Mouse (Mus musculus): ENCODE measurements around the gene Smim8. TPM values are rescaled to one million over a fixed set of nuclear protein-coding genes. Genes with fewer than 3 reads are reported as not detected.

Smim8 gene
- 46.0 and 51.8 TPM in 2 replicates for polyA plus RNA-seq (2014; fragmentation: Nextera tagmentation; extraction: Ambion mirVana)

GRCm38 (mm10) chr4:34777677-34778527, at the start of gene Smim8:
TSS of gene Smim8 (minus strand) at chr4:34778423.
- H3K27ac ChIP-seq (ENCODE audit: low read depth, low read length): peak within 1 kb of the TSS; percentile 72; the same call in 1 of the 2 replicates
- peak; percentile 100 for DNase-seq (ENCODE audit: low spot score, missing footprints)
- 6% methylated on average over 40 of the region's 40 CpGs for WGBS
- ATAC-seq (ENCODE audit: low FRiP score): peak; percentile 97
- H3K9me3 ChIP-seq (ENCODE audit: control insufficient read depth, low read length): no peaks in the 10 kb centered on the region
- H3K9ac ChIP-seq (ENCODE audit: low read length): peak within 1 kb of the TSS; percentile 75
- no peaks in the 10 kb centered on the region for H3K36me3 ChIP-seq (ENCODE audit: control insufficient read depth, insufficient read depth, low read length)
- H3K27me3 ChIP-seq (ENCODE audit: control insufficient read depth, insufficient read depth, low read length): no peaks in the 10 kb centered on the region
- peak within 1 kb of the TSS; percentile 66 for H3K4me3 ChIP-seq (ENCODE audit: low read depth, low read length)
- 0 out of 2 replicates have a peak, but pooled peaks cover 2% of the 10 kb centered on the region for H3K4me1 ChIP-seq (ENCODE audit: control insufficient read depth, insufficient read depth, low read length)
- peak within 1 kb of the TSS; percentile 59 for H3K4me2 ChIP-seq

- no peak overlapping the region for H3K4me3 ChIP-seq (ENCODE audit: low read depth, low read length)
- ATAC-seq (ENCODE audit: low FRiP score): no peak
- H3K27ac ChIP-seq (ENCODE audit: low read depth, low read length): no peak overlapping the region
- H3K4me1 ChIP-seq (ENCODE audit: control insufficient read depth, insufficient read depth, low read length): no peaks in the 10 kb centered on the region
- DNase-seq (ENCODE audit: low spot score, missing footprints): no peak
- H3K4me2 ChIP-seq: no peak overlapping the region
- no peaks in the 10 kb centered on the region for H3K9me3 ChIP-seq (ENCODE audit: control insufficient read depth, low read length)
- H3K9ac ChIP-seq (ENCODE audit: low read length): no peak overlapping the region
- peaks cover 2% of the 10 kb centered on the region; the same call in 1 of the 2 replicates for H3K36me3 ChIP-seq (ENCODE audit: control insufficient read depth, insufficient read depth, low read length)
- no peaks in the 10 kb centered on the region for H3K27me3 ChIP-seq (ENCODE audit: control insufficient read depth, insufficient read depth, low read length)
- WGBS: 92% methylated on average over 1 of the region's 1 CpGs
Measured at GRCm38 (mm10) chr4:34823901-34824300, 45.7 kb upstream of the Smim8 start.

DNA sequence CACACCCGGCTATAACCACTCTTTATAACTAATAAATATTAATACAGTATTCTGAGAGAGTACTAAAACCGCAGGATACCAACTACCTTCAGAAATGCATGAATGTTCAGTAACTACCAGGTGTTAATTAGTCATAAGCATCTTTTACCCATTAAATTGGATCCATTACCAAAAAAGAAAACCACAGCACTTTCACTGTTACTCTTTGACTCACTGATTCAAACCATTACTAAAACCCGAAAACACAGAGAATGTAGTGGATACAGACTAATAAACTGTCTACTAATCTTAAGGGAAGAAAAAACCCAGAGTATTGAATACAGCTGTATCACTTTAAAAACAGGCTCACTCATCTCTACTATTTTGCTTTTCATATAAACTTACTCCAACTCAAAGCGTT, 41.7 kb upstream of the Smim8 start:
- Histone ChIP-seq H3K9me3 (ENCODE audit: control insufficient read depth, low read length) (no peaks in the 10 kb centered on the region), H3K9ac (ENCODE audit: low read length) (no peak overlapping the region), H3K36me3 (ENCODE audit: control insufficient read depth, insufficient read depth, low read length) (peaks cover 8% of the 10 kb centered on the region; the same call in 1 of the 2 replicates), H3K27me3 (ENCODE audit: control insufficient read depth, insufficient read depth, low read length) (no peaks in the 10 kb centered on the region), H3K27ac (ENCODE audit: low read depth, low read length) (no peak overlapping the region), H3K4me3 (ENCODE audit: low read depth, low read length) (no peak overlapping the region), H3K4me2 (no peak overlapping the region), H3K4me1 (ENCODE audit: control insufficient read depth, insufficient read depth, low read length) (no peaks in the 10 kb centered on the region)
- WGBS: 95% methylated on average over 4 of the region's 4 CpGs
- no peak for DNase-seq (ENCODE audit: low spot score, missing footprints)
- no peak for ATAC-seq (ENCODE audit: low FRiP score)

GRCm38 (mm10) chr4:34801166-34802034, 23.2 kb upstream of the Smim8 start:
- Histone ChIP-seq H3K4me1 (ENCODE audit: control insufficient read depth, insufficient read depth, low read length) (no peaks in the 10 kb centered on the region), H3K27me3 (ENCODE audit: control insufficient read depth, insufficient read depth, low read length) (no peaks in the 10 kb centered on the region), H3K9me3 (ENCODE audit: control insufficient read depth, low read length) (no peaks in the 10 kb centered on the region), H3K4me2 (no peak overlapping the region), H3K27ac (ENCODE audit: low read depth, low read length) (no peak overlapping the region), H3K9ac (ENCODE audit: low read length) (no peak overlapping the region), H3K4me3 (ENCODE audit: low read depth, low read length) (no peak overlapping the region), H3K36me3 (ENCODE audit: control insufficient read depth, insufficient read depth, low read length) (peaks cover 7% of the 10 kb centered on the region; the same call in 1 of the 2 replicates)
- no peak for DNase-seq (ENCODE audit: low spot score, missing footprints)
- WGBS: 91% methylated on average over 12 of the region's 14 CpGs
- ATAC-seq (ENCODE audit: low FRiP score): no peak

- Histone ChIP-seq H3K36me3 (ENCODE audit: control insufficient read depth, insufficient read depth, low read length) (no peaks in the 10 kb centered on the region), H3K27me3 (ENCODE audit: control insufficient read depth, insufficient read depth, low read length) (no peaks in the 10 kb centered on the region), H3K9ac (ENCODE audit: low read length) (no peak overlapping the region), H3K9me3 (ENCODE audit: control insufficient read depth, low read length) (no peaks in the 10 kb centered on the region), H3K4me3 (ENCODE audit: low read depth, low read length) (no peak overlapping the region), H3K27ac (ENCODE audit: low read depth, low read length) (no peak overlapping the region), H3K4me1 (ENCODE audit: control insufficient read depth, insufficient read depth, low read length) (no peaks in the 10 kb centered on the region), H3K4me2 (no peak overlapping the region)
- 90% methylated on average over 2 of the region's 2 CpGs for WGBS
- ATAC-seq (ENCODE audit: low FRiP score) (no peak), DNase-seq (ENCODE audit: low spot score, missing footprints) (no peak)
Measured at GRCm38 (mm10) chr4:34798005-34798404, 19.8 kb upstream of the Smim8 start.

GRCm38 (mm10) chr4:34797294-34797983, 19.2 kb upstream of the Smim8 start:
- Histone ChIP-seq H3K9ac (ENCODE audit: low read length) (no peak overlapping the region), H3K4me3 (ENCODE audit: low read depth, low read length) (no peak overlapping the region), H3K27ac (ENCODE audit: low read depth, low read length) (no peak overlapping the region), H3K4me2 (no peak overlapping the region), H3K4me1 (ENCODE audit: control insufficient read depth, insufficient read depth, low read length) (no peaks in the 10 kb centered on the region), H3K9me3 (ENCODE audit: control insufficient read depth, low read length) (no peaks in the 10 kb centered on the region), H3K27me3 (ENCODE audit: control insufficient read depth, insufficient read depth, low read length) (no peaks in the 10 kb centered on the region), H3K36me3 (ENCODE audit: control insufficient read depth, insufficient read depth, low read length) (no peaks in the 10 kb centered on the region)
- DNase-seq (ENCODE audit: low spot score, missing footprints): no peak
- ATAC-seq (ENCODE audit: low FRiP score): no peak
- 87% methylated on average over 8 of the region's 8 CpGs for WGBS

DNA sequence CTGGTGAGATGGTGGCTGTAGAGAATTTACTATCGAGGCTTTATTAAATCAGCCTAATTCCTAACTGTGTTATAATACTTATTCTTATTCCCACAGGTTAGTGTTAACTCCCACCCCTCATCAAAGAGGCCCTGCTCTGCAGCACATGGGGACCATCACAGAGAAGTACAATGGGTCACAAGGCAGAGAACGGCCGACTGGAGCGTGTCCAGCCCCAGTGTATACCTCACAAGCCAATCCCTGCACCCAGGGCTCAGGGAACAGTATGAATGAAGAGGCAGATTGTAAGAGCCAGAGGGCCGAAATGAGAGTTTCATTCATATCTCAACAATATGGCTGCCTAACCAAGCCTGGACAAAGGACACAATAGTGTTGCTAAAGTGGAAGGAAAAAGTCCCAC, 18.1 kb upstream of the Smim8 start:
- 87% methylated on average over 5 of the region's 5 CpGs for WGBS

DNA sequence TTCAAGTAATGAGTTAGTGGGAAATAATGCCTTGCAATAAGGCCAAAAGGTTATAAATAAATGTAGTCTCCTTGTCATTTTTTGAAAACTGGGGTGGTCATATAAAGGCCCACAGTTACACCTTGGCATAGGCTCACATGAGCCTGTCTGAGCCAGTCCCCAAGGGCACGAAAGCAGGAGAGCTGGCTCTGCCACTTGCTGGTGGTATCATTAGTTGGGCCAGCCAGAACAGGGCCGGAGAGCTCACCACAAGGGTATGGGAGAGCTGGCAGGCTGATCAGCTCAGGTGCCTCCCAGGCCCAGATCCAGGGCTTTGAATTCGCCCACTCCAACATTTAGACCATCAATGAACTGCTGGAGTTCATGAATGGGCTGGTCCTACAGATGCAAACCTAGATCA, 8.3 kb upstream of the Smim8 start:
- DNase-seq (ENCODE audit: low spot score, missing footprints) (no peak), ATAC-seq (ENCODE audit: low FRiP score) (no peak)
- Histone ChIP-seq H3K9me3 (ENCODE audit: control insufficient read depth, low read length) (no peaks in the 10 kb centered on the region), H3K4me2 (no peak overlapping the region), H3K27me3 (ENCODE audit: control insufficient read depth, insufficient read depth, low read length) (no peaks in the 10 kb centered on the region), H3K36me3 (ENCODE audit: control insufficient read depth, insufficient read depth, low read length) (no peaks in the 10 kb centered on the region), H3K9ac (ENCODE audit: low read length) (no peak overlapping the region), H3K27ac (ENCODE audit: low read depth, low read length) (no peak overlapping the region), H3K4me3 (ENCODE audit: low read depth, low read length) (no peak overlapping the region), H3K4me1 (ENCODE audit: control insufficient read depth, insufficient read depth, low read length) (no peaks in the 10 kb centered on the region)
- 80% methylated on average over 3 of the region's 3 CpGs for WGBS

More for the DNA sequence above, 18.1 kb upstream of the Smim8 start:
- ATAC-seq (ENCODE audit: low FRiP score): no peak
- H3K36me3 ChIP-seq (ENCODE audit: control insufficient read depth, insufficient read depth, low read length): no peaks in the 10 kb centered on the region
- H3K4me3 ChIP-seq (ENCODE audit: low read depth, low read length): no peak overlapping the region
- H3K9me3 ChIP-seq (ENCODE audit: control insufficient read depth, low read length): no peaks in the 10 kb centered on the region
- H3K27me3 ChIP-seq (ENCODE audit: control insufficient read depth, insufficient read depth, low read length): no peaks in the 10 kb centered on the region
- no peak overlapping the region for H3K4me2 ChIP-seq
- H3K4me1 ChIP-seq (ENCODE audit: control insufficient read depth, insufficient read depth, low read length): no peaks in the 10 kb centered on the region
- no peak for DNase-seq (ENCODE audit: low spot score, missing footprints)
- no peak overlapping the region for H3K9ac ChIP-seq (ENCODE audit: low read length)
- no peak overlapping the region for H3K27ac ChIP-seq (ENCODE audit: low read depth, low read length)
